Mouse (Mus musculus) spleen, adult 2 months (tissue): ENCODE results near the gene Clrn2.

ENCODE experiments used
- CTCF ChIP-seq: fragments of 200-500 bp; IDR thresholded peaks from 2 replicates; pipeline ENCODE4 v1.5.1; 2011; ENCODE audit warnings: mild to moderate bottlenecking, inconsistent platforms; ENCODE audit not compliant: insufficient read depth, insufficient read length, insufficient replicate concordance; ENCODE audit errors: extremely low read depth
- POLR2A ChIP-seq: fragments of 200-500 bp; IDR thresholded peaks from 2 replicates; pipeline ENCODE4 v1.6.1; 2011; ENCODE audit warnings: low read depth, low read length, inconsistent platforms

GRCm38 (mm10) chr5:45493191-45494092, 39.9 kb downstream of the Clrn2 start, which contains the start of gene Lap3:
- TF ChIP-seq POLR2A: peak; percentile 13; the same call in 1 of the 2 replicates
- 0 out of 2 replicates have a peak, but pooled peaks have one; percentile 17 for TF ChIP-seq CTCF
